Mouse (Mus musculus): ENCODE data around the gene Phf24. TPM values are rescaled to one million over a fixed set of nuclear protein-coding genes. Genes with fewer than 3 reads are reported as not detected.

Phf24 gene
- polyA plus RNA-seq, 1 experiment = not detected

GRCm38 (mm10) chr4:42955200-42955599 lies 38.7 kb downstream of the Phf24 start:
- WGBS = 90% methylated on average over 3 of the region's 3 CpGs
- no peaks in the 10 kb centered on the region; the same call in 1 of the 2 replicates for H3K4me1 ChIP-seq (ENCODE audit: control insufficient read depth, insufficient read depth, low read length)
- no peak overlapping the region for H3K4me3 ChIP-seq (replicated peaks; ENCODE audit: control insufficient read depth, low read depth, low read length)
- TF ChIP-seq CTCF (IDR thresholded peaks at IDR 0.05; ENCODE audit: control insufficient read depth, insufficient read depth, low read length) (no peak), POLR2A (IDR thresholded peaks at IDR 0.05; ENCODE audit: borderline replicate concordance, control insufficient read depth, low read depth, low read length) (no peak)
- H3K27ac ChIP-seq (ENCODE audit: control insufficient read depth, insufficient read depth, low read depth, low read length, poor library complexity) = no peak overlapping the region

- TF ChIP-seq CTCF (IDR thresholded peaks at IDR 0.05; ENCODE audit: control insufficient read depth, insufficient read depth, low read length) (no peak), POLR2A (IDR thresholded peaks at IDR 0.05; ENCODE audit: borderline replicate concordance, control insufficient read depth, low read depth, low read length) (no peak)
- no peaks in the 10 kb centered on the region; the same call in 1 of the 2 replicates for H3K4me1 ChIP-seq (ENCODE audit: control insufficient read depth, insufficient read depth, low read length)
- no peak overlapping the region for H3K4me3 ChIP-seq (replicated peaks; ENCODE audit: control insufficient read depth, low read depth, low read length)
- no peak overlapping the region for H3K27ac ChIP-seq (ENCODE audit: control insufficient read depth, insufficient read depth, low read depth, low read length, poor library complexity)
- WGBS = 89% methylated on average over 17 of the region's 17 CpGs
Observed at GRCm38 (mm10) chr4:42956581-42956980, 40.1 kb downstream of the Phf24 start.

DNA sequence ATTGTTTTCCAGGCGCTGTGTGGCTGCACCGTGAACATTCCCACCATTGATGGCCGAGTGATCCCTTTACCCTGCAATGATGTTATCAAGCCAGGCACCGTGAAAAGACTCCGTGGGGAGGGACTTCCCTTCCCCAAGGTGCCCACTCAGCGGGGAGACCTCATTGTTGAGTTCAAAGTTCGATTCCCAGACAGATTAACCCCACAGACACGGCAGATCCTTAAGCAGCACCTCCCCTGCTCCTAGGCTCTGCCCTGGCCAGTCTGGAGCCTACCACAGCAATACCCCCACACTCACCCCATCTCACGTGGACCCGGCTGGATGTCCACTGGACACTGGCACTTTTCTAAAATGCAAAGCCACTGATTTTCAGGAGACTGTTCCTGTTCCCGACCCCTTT lies 40.8 kb downstream of the Phf24 start:
- H3K27ac ChIP-seq (ENCODE audit: control insufficient read depth, insufficient read depth, low read depth, low read length, poor library complexity) = no peak overlapping the region
- H3K4me1 ChIP-seq (ENCODE audit: control insufficient read depth, insufficient read depth, low read length) = no peaks in the 10 kb centered on the region; the same call in 1 of the 2 replicates
- WGBS = 81% methylated on average over 11 of the region's 11 CpGs
- TF ChIP-seq POLR2A (IDR thresholded peaks at IDR 0.05; ENCODE audit: borderline replicate concordance, control insufficient read depth, low read depth, low read length) = no peak
- no peak for TF ChIP-seq CTCF (IDR thresholded peaks at IDR 0.05; ENCODE audit: control insufficient read depth, insufficient read depth, low read length)
- no peak overlapping the region for H3K4me3 ChIP-seq (replicated peaks; ENCODE audit: control insufficient read depth, low read depth, low read length)

DNA sequence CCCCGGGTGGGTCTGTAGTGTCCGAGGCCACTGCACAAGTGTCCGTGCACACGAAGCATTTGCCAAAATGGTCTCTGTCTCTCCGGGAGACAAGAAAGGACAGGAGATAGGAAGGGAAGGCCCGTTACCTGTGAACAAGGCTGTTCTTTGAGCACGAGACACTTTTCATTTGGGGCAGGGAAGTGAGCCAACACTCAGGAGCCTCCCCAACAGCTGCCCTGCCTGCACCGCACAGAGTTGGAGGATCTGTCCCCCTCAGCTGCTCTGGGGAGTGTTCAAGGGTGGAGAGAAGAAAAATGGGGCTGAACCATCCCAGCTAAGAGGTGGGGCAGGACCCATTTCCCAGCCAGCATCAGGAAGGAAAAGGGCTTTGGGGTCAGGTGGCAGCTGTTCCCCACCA lies 41.5 kb downstream of the Phf24 start:
- H3K4me1 ChIP-seq (ENCODE audit: control insufficient read depth, insufficient read depth, low read length) = no peaks in the 10 kb centered on the region; the same call in 1 of the 2 replicates
- TF ChIP-seq POLR2A (IDR thresholded peaks at IDR 0.05; ENCODE audit: borderline replicate concordance, control insufficient read depth, low read depth, low read length) = no peak
- TF ChIP-seq CTCF (IDR thresholded peaks at IDR 0.05; ENCODE audit: control insufficient read depth, insufficient read depth, low read length) = no peak
- no peak overlapping the region for H3K27ac ChIP-seq (ENCODE audit: control insufficient read depth, insufficient read depth, low read depth, low read length, poor library complexity)
- H3K4me3 ChIP-seq (replicated peaks; ENCODE audit: control insufficient read depth, low read depth, low read length) = no peak overlapping the region
- WGBS = 82% methylated on average over 8 of the region's 8 CpGs

GRCm38 (mm10) chr4:42958942-42959341 lies 42.5 kb downstream of the Phf24 start:
- Histone ChIP-seq H3K4me3 (replicated peaks; ENCODE audit: control insufficient read depth, low read depth, low read length) (no peak overlapping the region), H3K27ac (ENCODE audit: control insufficient read depth, insufficient read depth, low read depth, low read length, poor library complexity) (no peak overlapping the region), H3K4me1 (ENCODE audit: control insufficient read depth, insufficient read depth, low read length) (no peaks in the 10 kb centered on the region; the same call in 1 of the 2 replicates)
- 70% methylated on average over 8 of the region's 8 CpGs for WGBS
- TF ChIP-seq POLR2A (IDR thresholded peaks at IDR 0.05; ENCODE audit: borderline replicate concordance, control insufficient read depth, low read depth, low read length) = no peak
- TF ChIP-seq CTCF (IDR thresholded peaks at IDR 0.05; ENCODE audit: control insufficient read depth, insufficient read depth, low read length) = no peak

DNA sequence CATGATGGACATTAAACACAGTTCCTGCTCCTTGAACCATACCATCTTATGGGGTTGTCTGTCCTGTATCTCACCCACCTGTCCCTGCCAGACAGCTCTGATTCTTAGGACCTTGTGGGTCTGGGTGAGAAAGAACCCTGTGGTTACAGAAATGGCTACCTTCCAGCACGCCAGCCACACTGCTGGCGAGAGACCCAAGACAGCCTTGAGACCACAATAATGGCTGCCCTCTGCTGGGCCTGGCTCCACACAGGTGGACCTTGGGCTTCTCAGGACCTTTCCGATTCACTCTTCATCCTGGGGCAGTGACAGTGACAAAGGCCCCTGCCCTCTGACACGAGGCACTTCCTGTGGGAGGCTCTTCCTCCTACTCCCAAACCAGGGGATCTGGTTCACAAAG lies 42.9 kb downstream of the Phf24 start:
- no peak overlapping the region for H3K4me3 ChIP-seq (replicated peaks; ENCODE audit: control insufficient read depth, low read depth, low read length)
- no peak overlapping the region for H3K27ac ChIP-seq (ENCODE audit: control insufficient read depth, insufficient read depth, low read depth, low read length, poor library complexity)
- no peaks in the 10 kb centered on the region; the same call in 1 of the 2 replicates for H3K4me1 ChIP-seq (ENCODE audit: control insufficient read depth, insufficient read depth, low read length)
- 37% methylated on average over 4 of the region's 4 CpGs for WGBS
- TF ChIP-seq POLR2A (IDR thresholded peaks at IDR 0.05; ENCODE audit: borderline replicate concordance, control insufficient read depth, low read depth, low read length) = no peak
- no peak for TF ChIP-seq CTCF (IDR thresholded peaks at IDR 0.05; ENCODE audit: control insufficient read depth, insufficient read depth, low read length)

- WGBS = 20% methylated on average over 4 of the region's 4 CpGs
- TF ChIP-seq POLR2A (IDR thresholded peaks at IDR 0.05; ENCODE audit: borderline replicate concordance, control insufficient read depth, low read depth, low read length) (no peak), CTCF (IDR thresholded peaks at IDR 0.05; ENCODE audit: control insufficient read depth, insufficient read depth, low read length) (peak; percentile 80)
- Histone ChIP-seq H3K27ac (ENCODE audit: control insufficient read depth, insufficient read depth, low read depth, low read length, poor library complexity) (no peak overlapping the region), H3K4me1 (ENCODE audit: control insufficient read depth, insufficient read depth, low read length) (no peaks in the 10 kb centered on the region), H3K4me3 (replicated peaks; ENCODE audit: control insufficient read depth, low read depth, low read length) (no peak overlapping the region)
Observed at GRCm38 (mm10) chr4:42961592-42961991, 45.1 kb downstream of the Phf24 start.

GRCm38 (mm10) chr4:42963480-42963879 lies 47.0 kb downstream of the Phf24 start:
- Histone ChIP-seq H3K4me3 (replicated peaks; ENCODE audit: control insufficient read depth, low read depth, low read length) (no peak overlapping the region), H3K4me1 (ENCODE audit: control insufficient read depth, insufficient read depth, low read length) (no peaks in the 10 kb centered on the region), H3K27ac (ENCODE audit: control insufficient read depth, insufficient read depth, low read depth, low read length, poor library complexity) (no peak overlapping the region)
- TF ChIP-seq CTCF (IDR thresholded peaks at IDR 0.05; ENCODE audit: control insufficient read depth, insufficient read depth, low read length) (no peak), POLR2A (IDR thresholded peaks at IDR 0.05; ENCODE audit: borderline replicate concordance, control insufficient read depth, low read depth, low read length) (no peak)
- WGBS = 93% methylated on average over 2 of the region's 2 CpGs

Data from bone marrow, adult 2 months (tissue).